Mouse (Mus musculus): ENCODE measurements around the gene Crybb1. TPM values are rescaled to one million over a fixed set of nuclear protein-coding genes. Genes with fewer than 3 reads are reported as not detected.
A peak's percentile ranks its signal among the peaks of the same experiment; 100 is the strongest.

Crybb1 gene
- total and polyA plus RNA-seq, 2 experiments from 2014 or later, result 5.0 to 10.8 TPM

- H3K4me1 ChIP-seq (ENCODE audit: insufficient read depth), result peaks cover 3% of the 10 kb centered on the region; the same call in 1 of the 2 replicates
- no peak overlapping the region for H3K4me2 ChIP-seq (ENCODE audit: low read depth)
- WGBS, result 88% methylated on average over 7 of the region's 7 CpGs
- no peaks in the 10 kb centered on the region for H3K27me3 ChIP-seq (ENCODE audit: insufficient read depth, low read length)
- no peaks in the 10 kb centered on the region for H3K9me3 ChIP-seq (ENCODE audit: low read length)
- no peak for DNase-seq
- no peak overlapping the region for H3K9ac ChIP-seq
- H3K4me3 ChIP-seq (ENCODE audit: low read depth, low read length), result no peak overlapping the region
- no peak overlapping the region for H3K27ac ChIP-seq (ENCODE audit: low read depth, low read length)
- H3K36me3 ChIP-seq (ENCODE audit: insufficient read depth), result no peaks in the 10 kb centered on the region
- ATAC-seq, result no peak
- TF ChIP-seq CTCF (IDR thresholded peaks at IDR 0.05; ENCODE audit: low read depth), result no peak
These were observed 8.5 kb downstream of the Crybb1 start for GRCm38 (mm10) chr5:112264099-112264498.

- Histone ChIP-seq H3K4me3 (ENCODE audit: low read depth, low read length) (no peak overlapping the region), H3K9ac (no peak overlapping the region), H3K4me2 (ENCODE audit: low read depth) (no peak overlapping the region), H3K9me3 (ENCODE audit: low read length) (no peaks in the 10 kb centered on the region), H3K36me3 (ENCODE audit: insufficient read depth) (no peaks in the 10 kb centered on the region), H3K4me1 (ENCODE audit: insufficient read depth) (peaks cover 3% of the 10 kb centered on the region; the same call in 1 of the 2 replicates), H3K27ac (ENCODE audit: low read depth, low read length) (no peak overlapping the region), H3K27me3 (ENCODE audit: insufficient read depth, low read length) (no peaks in the 10 kb centered on the region)
- TF ChIP-seq CTCF (IDR thresholded peaks at IDR 0.05; ENCODE audit: low read depth), result no peak
- no peak for DNase-seq
- no peak for ATAC-seq
- WGBS, result 82% methylated on average over 5 of the region's 5 CpGs
These were observed 9.5 kb downstream of the Crybb1 start for GRCm38 (mm10) chr5:112265110-112265509.

GRCm38 (mm10) chr5:112265515-112265914, 9.9 kb downstream of the Crybb1 start:
- Histone ChIP-seq H3K27me3 (ENCODE audit: insufficient read depth, low read length) (no peaks in the 10 kb centered on the region), H3K27ac (ENCODE audit: low read depth, low read length) (no peak overlapping the region), H3K36me3 (ENCODE audit: insufficient read depth) (no peaks in the 10 kb centered on the region), H3K4me3 (ENCODE audit: low read depth, low read length) (no peak overlapping the region), H3K9ac (no peak overlapping the region), H3K4me1 (ENCODE audit: insufficient read depth) (peaks cover 3% of the 10 kb centered on the region; the same call in 1 of the 2 replicates), H3K4me2 (ENCODE audit: low read depth) (no peak overlapping the region), H3K9me3 (ENCODE audit: low read length) (no peaks in the 10 kb centered on the region)
- DNase-seq (no peak), ATAC-seq (peak; percentile 51; the same call in 1 of the 2 replicates)
- no peak for TF ChIP-seq CTCF (IDR thresholded peaks at IDR 0.05; ENCODE audit: low read depth)
- WGBS, result 8% methylated on average over 10 of the region's 10 CpGs

- Histone ChIP-seq H3K4me3 (ENCODE audit: low read depth, low read length) (no peak overlapping the region), H3K36me3 (ENCODE audit: insufficient read depth) (no peaks in the 10 kb centered on the region), H3K4me1 (ENCODE audit: insufficient read depth) (peaks cover 5% of the 10 kb centered on the region; the same call in 1 of the 2 replicates), H3K27ac (ENCODE audit: low read depth, low read length) (no peak overlapping the region), H3K4me2 (ENCODE audit: low read depth) (no peak overlapping the region), H3K9ac (no peak overlapping the region), H3K27me3 (ENCODE audit: insufficient read depth, low read length) (no peaks in the 10 kb centered on the region), H3K9me3 (ENCODE audit: low read length) (no peaks in the 10 kb centered on the region)
- WGBS, result 64% methylated on average over 9 of the region's 9 CpGs
- TF ChIP-seq CTCF (IDR thresholded peaks at IDR 0.05; ENCODE audit: low read depth), result no peak
- no peak for ATAC-seq
- DNase-seq, result no peak
These were observed 10.6 kb downstream of the Crybb1 start for GRCm38 (mm10) chr5:112266011-112266777.

- no peaks in the 10 kb centered on the region for H3K27me3 ChIP-seq (ENCODE audit: insufficient read depth, low read length)
- ATAC-seq (peak; percentile 54), DNase-seq (peak; percentile 65)
- H3K4me2 ChIP-seq (ENCODE audit: low read depth), result 0 out of 2 replicates have a peak overlapping the region, but pooled peaks have one; percentile 8
- WGBS, result 35% methylated on average over 24 of the region's 24 CpGs
- H3K9ac ChIP-seq, result no peak overlapping the region
- H3K4me1 ChIP-seq (ENCODE audit: insufficient read depth), result peaks cover 2% of the 10 kb centered on the region; the same call in 1 of the 2 replicates
- H3K27ac ChIP-seq (ENCODE audit: low read depth, low read length), result peak overlapping the region; percentile 57
- TF ChIP-seq CTCF (IDR thresholded peaks at IDR 0.05; ENCODE audit: low read depth), result no peak
- H3K9me3 ChIP-seq (ENCODE audit: low read length), result no peaks in the 10 kb centered on the region
- H3K4me3 ChIP-seq (ENCODE audit: low read depth, low read length), result no peak overlapping the region
- no peaks in the 10 kb centered on the region for H3K36me3 ChIP-seq (ENCODE audit: insufficient read depth)
These were observed 15.3 kb downstream of the Crybb1 start for GRCm38 (mm10) chr5:112270764-112271541.

GRCm38 (mm10) chr5:112272934-112273333, 17.3 kb downstream of the Crybb1 start:
- TF ChIP-seq CTCF (IDR thresholded peaks at IDR 0.05; ENCODE audit: low read depth), result no peak
- ATAC-seq, result no peak

More at GRCm38 (mm10) chr5:112272934-112273333, 17.3 kb downstream of the Crybb1 start:
- DNase-seq, result no peak
- Histone ChIP-seq H3K4me2 (ENCODE audit: low read depth) (no peak overlapping the region), H3K36me3 (ENCODE audit: insufficient read depth) (no peaks in the 10 kb centered on the region), H3K27me3 (ENCODE audit: insufficient read depth, low read length) (no peaks in the 10 kb centered on the region), H3K9ac (no peak overlapping the region), H3K4me1 (ENCODE audit: insufficient read depth) (peaks cover 2% of the 10 kb centered on the region; the same call in 1 of the 2 replicates), H3K27ac (ENCODE audit: low read depth, low read length) (no peak overlapping the region), H3K4me3 (ENCODE audit: low read depth, low read length) (no peak overlapping the region), H3K9me3 (ENCODE audit: low read length) (no peaks in the 10 kb centered on the region)
- WGBS, result 76% methylated on average over 2 of the region's 2 CpGs

Measured in forebrain, postnatal 0 days (tissue).